Mouse (Mus musculus): ENCODE measurements around the gene BC003965. TPM values are rescaled to one million over a fixed set of nuclear protein-coding genes. Genes with fewer than 3 reads are reported as not detected.
"Not testable (repeated sequence)": the region's sequence is repeated elsewhere in the genome, so short reads cannot be mapped to it uniquely, and the experiment has no call there.

The BC003965 gene
- total RNA-seq, 2 experiments from 2014 or later, result 11.4 to 18.3 TPM

DNA sequence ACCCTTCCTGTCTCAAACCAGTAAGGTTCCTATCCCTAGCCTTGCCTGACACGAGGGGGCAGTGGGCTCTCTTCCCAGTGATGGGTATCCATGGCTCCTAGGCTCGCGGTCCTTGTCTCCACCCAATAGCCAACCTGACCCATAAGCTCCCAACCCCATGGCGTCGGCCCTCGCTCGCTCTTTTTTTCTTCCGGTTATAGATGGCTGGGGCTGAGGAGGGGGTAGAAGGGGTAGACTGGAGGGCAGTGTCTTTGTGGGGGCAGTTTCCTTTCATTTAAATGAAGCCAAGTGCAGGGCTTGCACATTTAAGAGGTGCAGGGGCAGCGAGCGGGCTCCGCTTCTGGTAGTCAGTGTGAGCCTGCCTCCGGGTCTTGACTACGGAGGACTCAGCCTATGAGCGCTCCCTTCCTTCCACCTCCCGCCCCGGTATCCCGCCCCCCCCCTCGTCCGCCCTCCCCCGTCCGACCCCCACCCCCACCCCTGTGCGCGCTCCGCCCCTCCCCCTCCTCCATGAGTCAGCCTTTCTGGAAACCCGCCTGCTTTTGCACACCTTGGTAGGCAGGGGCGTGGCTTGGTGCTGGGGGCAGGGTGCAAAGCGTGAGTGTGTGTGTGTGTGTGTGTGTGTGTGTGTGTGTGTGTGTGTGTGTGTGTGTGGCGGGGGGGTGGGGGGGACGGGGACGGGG is 37.6 kb downstream of the BC003965 start:
- Histone ChIP-seq H3K4me3 (peak overlapping the region; percentile 56), H3K27ac (peak overlapping the region; percentile 46)
- no peak for TF ChIP-seq CTCF (IDR thresholded peaks at IDR 0.05)
- DNase-seq, result no peak
- intact Hi-C loops (cut with DNase I), result no loop called here

GRCm38 (mm10) chr17:25222504-25222940 is 38.2 kb downstream of the BC003965 start:
- intact Hi-C loops (cut with DNase I); DNase-seq: not testable (repeated sequence)
- peak overlapping the region; percentile 39 for H3K27ac ChIP-seq
- H3K4me3 ChIP-seq, result peak overlapping the region; percentile 61

- Histone ChIP-seq H3K27ac (peak overlapping the region; percentile 39), H3K4me3 (peak overlapping the region; percentile 61)
- no peak for TF ChIP-seq CTCF (IDR thresholded peaks at IDR 0.05)
- no peak for DNase-seq
- intact Hi-C loops (cut with DNase I), result no loop called here
These were observed 38.7 kb downstream of the BC003965 start for GRCm38 (mm10) chr17:25222951-25223601.

- DNase-seq, result no peak
- intact Hi-C loops (cut with DNase I), result no loop called here
- H3K4me3 ChIP-seq, result no peak overlapping the region
- no peak for TF ChIP-seq CTCF (IDR thresholded peaks at IDR 0.05)
- no peak overlapping the region for H3K27ac ChIP-seq
These were observed 40.4 kb downstream of the BC003965 start for GRCm38 (mm10) chr17:25224586-25225222.

DNA sequence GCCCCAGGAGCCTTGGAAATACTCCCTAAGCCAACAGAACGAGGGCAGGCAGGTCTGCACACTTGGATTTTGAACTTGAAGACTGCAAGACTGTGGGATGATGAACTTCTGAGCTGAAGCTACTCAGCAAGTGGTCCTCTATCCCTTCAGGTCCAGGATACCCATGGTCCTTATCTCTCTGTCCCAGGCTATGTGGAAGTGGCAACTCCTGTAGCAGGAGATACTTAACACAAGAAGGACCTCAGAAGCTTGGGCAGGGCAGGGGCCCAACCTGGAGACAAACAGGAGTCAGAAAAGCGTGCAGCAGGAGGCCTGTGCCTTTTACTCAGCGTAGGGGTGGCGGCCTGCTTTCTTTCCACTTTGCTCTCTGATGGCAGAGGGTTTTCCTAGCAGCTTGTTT is 41.3 kb downstream of the BC003965 start:
- intact Hi-C loops (cut with DNase I), result no loop called here
- TF ChIP-seq CTCF (IDR thresholded peaks at IDR 0.05), result no peak
- Histone ChIP-seq H3K4me3 (no peak overlapping the region), H3K27ac (no peak overlapping the region)
- no peak for DNase-seq

- DNase-seq, result no peak
- TF ChIP-seq CTCF (IDR thresholded peaks at IDR 0.05), result no peak
- Histone ChIP-seq H3K27ac (no peak overlapping the region), H3K4me3 (no peak overlapping the region)
- intact Hi-C loops (cut with DNase I), result no loop called here
These were observed 43.6 kb downstream of the BC003965 start for GRCm38 (mm10) chr17:25227991-25228390.

DNA sequence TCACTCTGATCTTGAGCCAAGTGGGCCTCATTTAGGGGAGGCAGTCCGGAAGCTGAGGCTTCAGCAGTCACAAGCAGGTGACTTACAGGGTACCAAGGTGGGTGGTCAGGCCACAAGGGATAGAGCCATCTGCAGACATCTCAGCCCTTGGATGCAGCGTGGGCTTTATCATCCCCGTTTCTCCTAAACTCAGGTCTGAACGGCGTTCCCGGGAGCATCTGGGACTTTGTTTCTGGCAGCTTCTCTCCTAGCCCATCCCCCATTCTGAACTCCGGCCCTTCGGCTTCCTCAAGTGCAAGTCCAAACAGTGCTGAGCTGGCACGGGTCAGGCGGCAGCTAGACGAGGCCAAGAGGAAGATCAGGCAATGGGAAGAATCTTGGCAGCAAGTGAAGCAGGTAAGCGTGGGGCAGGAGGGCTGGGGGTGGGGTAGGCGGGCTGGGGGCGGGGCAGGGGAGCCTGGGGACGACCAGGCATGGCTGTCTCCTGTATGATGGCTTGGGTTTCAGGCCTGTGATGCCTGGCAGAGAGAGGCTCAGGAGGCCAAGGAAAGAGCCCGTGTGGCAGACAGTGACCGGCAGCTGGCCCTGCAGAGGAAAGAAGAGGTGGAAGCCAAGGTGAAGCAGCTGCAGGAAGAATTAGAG is 45.8 kb downstream of the BC003965 start:
- H3K4me3 ChIP-seq; intact Hi-C loops (cut with DNase I): not testable (repeated sequence)

DNA sequence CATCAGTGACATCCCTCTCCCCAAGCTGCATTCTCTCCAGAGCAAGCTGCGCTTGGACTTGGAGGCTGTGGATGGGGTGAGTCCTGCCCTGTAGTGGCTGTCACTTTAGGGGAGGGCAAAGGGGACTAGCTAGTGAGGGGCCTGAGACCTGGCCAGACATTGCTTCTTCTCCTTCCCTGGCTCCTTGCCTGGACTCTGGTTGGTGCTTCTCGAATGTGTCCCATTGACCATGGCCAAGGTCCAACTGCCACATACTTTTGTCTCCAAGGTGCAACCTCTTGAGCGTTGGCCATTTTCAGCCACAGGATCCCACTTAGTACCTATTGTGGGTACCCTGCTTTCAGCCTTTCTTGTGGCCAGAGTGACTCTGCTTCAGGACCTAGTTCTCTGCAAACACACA is 46.3 kb downstream of the BC003965 start:
- no peak for DNase-seq
- H3K27ac ChIP-seq, result no peak overlapping the region
- no peak for TF ChIP-seq CTCF (IDR thresholded peaks at IDR 0.05)
- intact Hi-C loops (cut with DNase I), result no loop called here
- no peak overlapping the region for H3K4me3 ChIP-seq

More for the DNA sequence above, 45.8 kb downstream of the BC003965 start:
- not testable (repeated sequence) for DNase-seq, H3K27ac ChIP-seq

- intact Hi-C loops (cut with DNase I); H3K4me3 ChIP-seq; H3K27ac ChIP-seq; DNase-seq: not testable (repeated sequence)
These were observed 47.3 kb downstream of the BC003965 start for GRCm38 (mm10) chr17:25231621-25232020.

DNA sequence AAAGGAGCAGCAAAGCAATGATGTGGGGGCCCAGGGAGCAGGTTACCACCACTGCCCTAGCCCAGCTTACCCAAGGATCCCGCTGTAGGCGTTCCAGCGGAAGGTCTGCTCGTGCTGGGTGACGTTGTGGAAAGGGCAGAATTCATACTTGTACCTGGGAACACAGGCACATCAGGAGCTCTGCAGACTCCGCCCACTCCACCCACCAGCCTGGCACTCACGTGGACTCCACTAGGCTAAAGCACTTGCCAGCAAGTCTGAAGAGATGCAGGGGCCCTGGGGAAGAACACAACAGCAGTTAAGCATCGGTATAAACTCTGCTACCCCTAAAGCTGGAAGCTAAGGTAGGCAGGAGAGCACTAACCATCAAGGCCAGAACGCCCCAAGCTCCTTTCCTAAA is 51.3 kb downstream of the BC003965 start:
- Histone ChIP-seq H3K4me3 (no peak overlapping the region), H3K27ac (no peak overlapping the region)
- TF ChIP-seq CTCF (IDR thresholded peaks at IDR 0.05), result no peak
- no peak for DNase-seq
- intact Hi-C loops (cut with DNase I), result no loop called here

Other genes with a start within 250 kb of the BC003965 start
- 10 to 100 TPM; 19.3 to 21.8 TPM for gene Mapk8ip3, start 247.6 kb upstream of the BC003965 start, total RNA-seq (2021)
- gene Jpt2, start 223.9 kb upstream of the BC003965 start, total RNA-seq (2021), result 1 to 10 TPM; 5.3 to 6.8 TPM
- gene Cramp1l, start 168.8 kb upstream of the BC003965 start, total RNA-seq (2021), result 1 to 10 TPM; 6.3 to 7.1 TPM
- gene Ift140, start 168.5 kb upstream of the BC003965 start, total RNA-seq (2021), result 1 to 10 TPM; 2.8 to 2.9 TPM
- 10 to 100 TPM in 1 of 2 experiments, 1 to 10 TPM in 1; 8.3 to 21.5 TPM for gene Tmem204, start 101.0 kb upstream of the BC003965 start, total RNA-seq (2021)
- gene Telo2, start 68.6 kb upstream of the BC003965 start, total RNA-seq (2021), result 10 to 100 TPM in 1 of 2 experiments, 1 to 10 TPM in 1; 4.5 to 11.4 TPM
- gene Ptx4, start 63.8 kb upstream of the BC003965 start, total RNA-seq (2021), result 1 to 10 TPM; 2.2 to 6.1 TPM
- gene Clcn7, start 51.2 kb upstream of the BC003965 start, total RNA-seq (2021), result 10 to 100 TPM; 16.2 to 19.2 TPM
- gene Ccdc154, start 22.1 kb upstream of the BC003965 start, total RNA-seq (2021), result not detected
- not detected for gene Gm38655, start 9.1 kb upstream of the BC003965 start, total RNA-seq (2021)
- 1 to 10 TPM; 5.5 to 5.7 TPM for gene Unkl, start 3.8 kb downstream of the BC003965 start, total RNA-seq (2021)
- gene Gnptg, start 55.6 kb downstream of the BC003965 start, total RNA-seq (2021), result 10 to 100 TPM; 14.9 to 16.5 TPM
- gene Tsr3, start 55.6 kb downstream of the BC003965 start, total RNA-seq (2021), result 10 to 100 TPM; 16.3 to 17.5 TPM
- gene Baiap3, start 71.8 kb downstream of the BC003965 start, total RNA-seq (2021), result under 1 TPM in 1 of 2 experiments, not detected in 1; 0.08 TPM
- gene Ube2i, start 90.1 kb downstream of the BC003965 start, total RNA-seq (2021), result 10 to 100 TPM; 59.4 to 68.5 TPM
- under 1 TPM; 0.20 to 0.70 TPM for gene Prss34, start 113.8 kb downstream of the BC003965 start, total RNA-seq (2021)
- gene Prss28, start 124.1 kb downstream of the BC003965 start, total RNA-seq (2021), result not detected
- gene Prss29, start 134.1 kb downstream of the BC003965 start, total RNA-seq (2021), result not detected
- gene Tpsab1, start 161.0 kb downstream of the BC003965 start, total RNA-seq (2021), result 1 to 10 TPM; 1.0 to 2.2 TPM
- gene Tpsb2, start 181.8 kb downstream of the BC003965 start, total RNA-seq (2021), result 1 to 10 TPM; 1.9 to 4.7 TPM
- gene Tpsg1, start 184.7 kb downstream of the BC003965 start, total RNA-seq (2021), result under 1 TPM in 1 of 2 experiments, not detected in 1; 0.48 TPM
- 1 to 10 TPM in 1 of 2 experiments, under 1 TPM in 1; 0.94 to 1.7 TPM for gene Cacna1h, start 249.2 kb downstream of the BC003965 start, total RNA-seq (2021)

Measured in gastrocnemius, adult 2 months (tissue).